Mouse (Mus musculus) CH12.LX (cell line): ENCODE data around the gene Rgs14. TPM values are rescaled to one million over a fixed set of nuclear protein-coding genes. Genes with fewer than 3 reads are reported as not detected.

ENCODE experiments used
- DNase-seq: peaks from one replicate; pipeline ENCODE4 v3.0.0-alpha.2; 2013; ENCODE audit errors: extremely low read depth
- H3K27ac ChIP-seq: 2 replicates; pipeline ENCODE4 v1.5.1; 2012; ENCODE audit warnings: low read depth, mild to moderate bottlenecking, control low read depth, moderate library complexity; ENCODE audit not compliant: insufficient read depth
- H3K27me3 ChIP-seq: replicated peaks from 2 replicates; pipeline ENCODE3; 2012; ENCODE audit warnings: inconsistent platforms
- H3K36me3 ChIP-seq, 2 experiments: replicated peaks in 1 of 2; 2 replicates each; pipeline versions ENCODE3 to v1.6.1; 2012; ENCODE audit warnings: inconsistent platforms in 1 of 2, low read length in 1 of 2, mild to moderate bottlenecking in 1 of 2, mixed read lengths in 1 of 2, moderate library complexity in 1 of 2; ENCODE audit not compliant: control insufficient read depth in 1 of 2, insufficient read depth in 1 of 2
- H3K4me1 ChIP-seq, 2 experiments: 2 replicates each; pipeline ENCODE4 v1.6.1; 2012; ENCODE audit warnings: inconsistent platforms in 1 of 2, moderate library complexity in 1 of 2; ENCODE audit not compliant: insufficient read depth in 2 of 2, control insufficient read depth in 1 of 2
- H3K4me2 ChIP-seq: 2 replicates; pipeline ENCODE4 v1.6.1; 2012; ENCODE audit warnings: low read depth, mild to moderate bottlenecking, control low read depth; ENCODE audit not compliant: poor library complexity, insufficient read depth, severe bottlenecking
- H3K4me3 ChIP-seq, 3 experiments: fragments of 150-350 bp in 1 of 3; sonication (generic) in 1 of 3; replicated peaks in 1 of 3; 2 replicates each; pipeline versions ENCODE3 to v1.5.1; 2011 to 2012; ENCODE audit warnings: low read depth in 2 of 3, low read length in 2 of 3, mild to moderate bottlenecking in 2 of 3, moderate library complexity in 2 of 3, control low read depth in 1 of 3, improper control_type of control experiment in 1 of 3, inconsistent platforms in 1 of 3, mixed read lengths in 1 of 3; ENCODE audit not compliant: poor library complexity in 1 of 3
- H3K79me2 ChIP-seq: replicated peaks from 2 replicates; pipeline ENCODE4 v1.6.1; 2012; ENCODE audit warnings: mild to moderate bottlenecking, moderate library complexity; ENCODE audit not compliant: control insufficient read depth, poor library complexity, insufficient read depth, severe bottlenecking; ENCODE audit errors: extremely low read depth
- H3K9ac ChIP-seq: 2 replicates; pipeline ENCODE4 v1.6.1; 2012; ENCODE audit warnings: low read depth, mild to moderate bottlenecking, control low read depth, moderate library complexity; ENCODE audit not compliant: insufficient read depth
- H3K9me3 ChIP-seq: replicated peaks from 2 replicates; pipeline ENCODE3; 2012; ENCODE audit warnings: low read length, inconsistent platforms, mixed read lengths
- CHD1 ChIP-seq: IDR thresholded peaks from 2 replicates; pipeline ENCODE4 v1.6.1; 2012; ENCODE audit warnings: low read depth, low read length, improper control_type of control experiment, inconsistent platforms
- CHD2 ChIP-seq: IDR thresholded peaks from 2 replicates; pipeline ENCODE4 v1.6.1; 2011; ENCODE audit warnings: low read length, improper control_type of control experiment
- E2F4 ChIP-seq: IDR thresholded peaks from 2 replicates; pipeline ENCODE4 v1.6.1; 2011; ENCODE audit warnings: low read depth, low read length, improper control_type of control experiment; ENCODE audit not compliant: insufficient replicate concordance
- ELF1 ChIP-seq: IDR thresholded peaks from 2 replicates; pipeline ENCODE4 v1.6.1; 2014; ENCODE audit warnings: low read depth, mild to moderate bottlenecking, inconsistent platforms, low read length, improper control_type of control experiment
- GABPA ChIP-seq: IDR thresholded peaks from 2 replicates; pipeline ENCODE4 v1.6.1; 2012; ENCODE audit warnings: low read depth, low read length, improper control_type of control experiment, inconsistent platforms; ENCODE audit not compliant: insufficient replicate concordance
- IRF4 ChIP-seq: IDR thresholded peaks from 2 replicates; pipeline ENCODE4 v1.6.1; 2014; ENCODE audit warnings: low read depth, mild to moderate bottlenecking, inconsistent platforms, low read length, improper control_type of control experiment
- JUND ChIP-seq: conservative IDR thresholded peaks from 2 replicates; pipeline ENCODE4 v1.6.1; 2011; ENCODE audit warnings: low read depth, low read length, improper control_type of control experiment
- KAT2A ChIP-seq: IDR thresholded peaks from 2 replicates; pipeline ENCODE4 v1.6.1; 2012; ENCODE audit warnings: low read length, improper control_type of control experiment, inconsistent platforms; ENCODE audit not compliant: insufficient replicate concordance
- MAFK ChIP-seq: IDR thresholded peaks from 2 replicates; pipeline ENCODE4 v1.6.1; 2011; ENCODE audit warnings: low read length, improper control_type of control experiment; ENCODE audit not compliant: insufficient replicate concordance
- MEF2A ChIP-seq: IDR thresholded peaks from 2 replicates; pipeline ENCODE4 v1.6.1; 2014; ENCODE audit warnings: low read depth, mild to moderate bottlenecking, inconsistent platforms, low read length, improper control_type of control experiment, borderline replicate concordance
- MYC ChIP-seq: IDR thresholded peaks from 2 replicates; pipeline ENCODE4 v1.6.1; 2011; ENCODE audit warnings: low read depth, mild to moderate bottlenecking, improper control_type of control experiment, low read length
- NRF1 ChIP-seq: IDR thresholded peaks from 2 replicates; pipeline ENCODE4 v1.6.1; 2014; ENCODE audit warnings: low read depth, mild to moderate bottlenecking, inconsistent platforms, low read length, improper control_type of control experiment, moderate library complexity
- POLR2A ChIP-seq: IDR thresholded peaks from 2 replicates; pipeline ENCODE4 v1.6.1; 2011; ENCODE audit warnings: low read depth, mild to moderate bottlenecking, improper control_type of control experiment, low read length
- POLR2AphosphoS2 ChIP-seq: IDR thresholded peaks from 2 replicates; pipeline ENCODE4 v1.6.1; 2011; ENCODE audit warnings: low read depth, low read length, improper control_type of control experiment
- RAD21 ChIP-seq: IDR thresholded peaks from 2 replicates; pipeline ENCODE4 v1.6.1; 2011; ENCODE audit warnings: low read depth, mild to moderate bottlenecking, low read length, improper control_type of control experiment, moderate library complexity
- RCOR1 ChIP-seq: conservative IDR thresholded peaks from 2 replicates; pipeline ENCODE4 v1.6.1; 2012; ENCODE audit warnings: low read depth, mild to moderate bottlenecking, inconsistent platforms, low read length, improper control_type of control experiment
- SMC3 ChIP-seq: IDR thresholded peaks from 2 replicates; pipeline ENCODE4 v1.6.1; 2011; ENCODE audit warnings: low read depth, low read length, improper control_type of control experiment
- UBTF ChIP-seq: IDR thresholded peaks from 2 replicates; pipeline ENCODE4 v1.6.1; 2012; ENCODE audit warnings: low read depth, mild to moderate bottlenecking, inconsistent platforms, low read length, improper control_type of control experiment, moderate library complexity
- USF1 ChIP-seq: IDR thresholded peaks from 2 replicates; pipeline ENCODE4 v1.6.1; 2014; ENCODE audit warnings: low read depth, mild to moderate bottlenecking, inconsistent platforms, low read length, improper control_type of control experiment
- ZC3H11A ChIP-seq: IDR thresholded peaks from 2 replicates; pipeline ENCODE4 v1.6.1; 2012; ENCODE audit warnings: low read depth, mild to moderate bottlenecking, inconsistent platforms, low read length, improper control_type of control experiment
- ZKSCAN1 ChIP-seq: IDR thresholded peaks from 2 replicates; pipeline ENCODE4 v1.6.1; 2012; ENCODE audit warnings: low read depth, inconsistent platforms, low read length, improper control_type of control experiment, borderline replicate concordance
- ZNF384 ChIP-seq: IDR thresholded peaks from 2 replicates; pipeline ENCODE4 v1.6.1; 2012; ENCODE audit warnings: low read depth, low read length, improper control_type of control experiment, inconsistent platforms
- dilution Hi-C: fragments of 300-500 bp; cut with MboI; formaldehyde crosslinking; loops from 2 replicates; pipeline ENCODE4 v1.14.3; 2020; ENCODE audit warnings: low sequenced_read_pairs; ENCODE audit not compliant: extremely low pct_unique_long_range_greater_than_20kb, extremely low pct_ligation_motif_present
- in situ Hi-C: fragments of 300-500 bp; cut with MboI; formaldehyde crosslinking; loops from 3 replicates; pipeline ENCODE4 v1.14.3; 2019; ENCODE audit warnings: low sequenced_read_pairs, low pct_ligation_motif_present, low pct_unique_long_range_greater_than_20kb, mixed read lengths
- polyA plus RNA-seq: library from polyadenylated mRNA; unstranded; fragments of >175 nt; gene quantifications from 2 replicates; pipeline ENCODE4 v1.2.1, GENCODE M21; 2012; ENCODE audit warnings: low read depth; ENCODE audit not compliant: insufficient read length
- total RNA-seq, 2 experiments: library from RNA; depleted of rRNA; stranded (reverse); fragments of 300-350 nt in 1 of 2; fragments of >200 nt in 1 of 2; gene quantifications; 2 replicates each; pipeline ENCODE4 v1.2.3; 2012 to 2014

The Rgs14 gene
- total and polyA plus RNA-seq, 3 experiments, result 6.3 to 8.0 (median 7.6) TPM

DNA sequence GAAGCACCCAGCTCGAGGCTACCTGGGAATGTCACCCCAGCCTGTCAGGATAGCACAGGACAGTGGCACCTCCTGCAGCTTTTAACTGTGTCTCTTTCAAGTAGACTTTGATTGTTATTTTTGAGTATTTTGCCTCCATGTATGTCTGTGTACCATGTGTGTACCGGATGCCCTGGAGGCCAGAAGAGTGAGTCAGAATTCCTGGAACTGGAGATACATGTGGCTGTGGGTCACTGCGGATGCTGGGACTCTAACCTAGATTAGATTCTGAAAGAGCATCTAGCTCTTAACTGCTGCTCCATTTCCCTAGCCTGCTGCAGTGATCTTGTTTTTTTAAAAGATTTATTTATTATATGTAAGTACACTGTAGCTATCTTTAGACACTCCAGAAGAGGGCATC is 37.2 kb upstream of the Rgs14 start:
- no peaks in the 10 kb centered on the region for H3K79me2 ChIP-seq
- H3K4me2 ChIP-seq, result no peak overlapping the region
- no peak overlapping the region for H3K27ac ChIP-seq
- no peak overlapping the region for H3K9ac ChIP-seq
- H3K9me3 ChIP-seq, result no peaks in the 10 kb centered on the region
- no peaks in the 10 kb centered on the region for H3K36me3 ChIP-seq
- peaks cover 23 to 29% of the 10 kb centered on the region in 2 experiments for H3K4me1 ChIP-seq
- no peaks in the 10 kb centered on the region for H3K27me3 ChIP-seq
- no peak overlapping the region for H3K4me3 ChIP-seq
- dilution Hi-C loops, result no loop called here
- DNase-seq, result no peak
- TF ChIP-seq GABPA (no peak), ZNF384 (no peak)
- in situ Hi-C loops, result no loop called here

DNA sequence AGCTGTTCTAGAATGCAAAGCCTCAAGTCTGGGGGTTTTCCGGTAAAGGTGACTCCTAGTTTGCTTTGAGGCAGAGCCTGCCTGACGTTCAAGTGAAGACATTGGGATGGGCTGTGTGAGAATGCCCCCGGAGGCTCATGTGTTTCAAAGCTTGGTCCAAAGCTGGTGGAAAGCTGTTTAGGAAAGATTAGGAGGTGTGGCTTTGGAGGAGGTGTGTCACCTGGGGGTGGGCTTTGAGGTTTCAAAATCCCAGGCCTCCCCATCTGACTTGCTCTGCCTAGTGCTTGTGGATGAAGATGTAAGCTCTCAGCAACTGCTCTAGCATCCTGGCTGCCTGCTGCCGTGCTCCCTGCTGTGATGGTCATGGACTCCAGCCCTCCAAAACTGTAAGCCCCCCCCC is 33.8 kb upstream of the Rgs14 start:
- dilution Hi-C loops, result no loop called here
- no peaks in the 10 kb centered on the region for H3K27me3 ChIP-seq
- no peak overlapping the region for H3K27ac ChIP-seq
- no peaks in the 10 kb centered on the region for H3K9me3 ChIP-seq
- H3K4me2 ChIP-seq, result no peak overlapping the region
- no peaks in the 10 kb centered on the region for H3K36me3 ChIP-seq
- no peak overlapping the region for H3K4me3 ChIP-seq
- no peak for DNase-seq
- H3K4me1 ChIP-seq, result peaks cover 17 to 18% of the 10 kb centered on the region in 2 experiments
- TF ChIP-seq MAFK (no peak), USF1 (no peak), JUND (no peak), ZNF384 (no peak), E2F4 (no peak), CHD2 (no peak), SMC3 (no peak), ELF1 (no peak), ZC3H11A (no peak), RAD21 (no peak), POLR2A (no peak), IRF4 (no peak), NRF1 (no peak), MYC (no peak)
- no peak overlapping the region for H3K9ac ChIP-seq
- in situ Hi-C loops, result no loop called here
- H3K79me2 ChIP-seq, result no peaks in the 10 kb centered on the region

DNA sequence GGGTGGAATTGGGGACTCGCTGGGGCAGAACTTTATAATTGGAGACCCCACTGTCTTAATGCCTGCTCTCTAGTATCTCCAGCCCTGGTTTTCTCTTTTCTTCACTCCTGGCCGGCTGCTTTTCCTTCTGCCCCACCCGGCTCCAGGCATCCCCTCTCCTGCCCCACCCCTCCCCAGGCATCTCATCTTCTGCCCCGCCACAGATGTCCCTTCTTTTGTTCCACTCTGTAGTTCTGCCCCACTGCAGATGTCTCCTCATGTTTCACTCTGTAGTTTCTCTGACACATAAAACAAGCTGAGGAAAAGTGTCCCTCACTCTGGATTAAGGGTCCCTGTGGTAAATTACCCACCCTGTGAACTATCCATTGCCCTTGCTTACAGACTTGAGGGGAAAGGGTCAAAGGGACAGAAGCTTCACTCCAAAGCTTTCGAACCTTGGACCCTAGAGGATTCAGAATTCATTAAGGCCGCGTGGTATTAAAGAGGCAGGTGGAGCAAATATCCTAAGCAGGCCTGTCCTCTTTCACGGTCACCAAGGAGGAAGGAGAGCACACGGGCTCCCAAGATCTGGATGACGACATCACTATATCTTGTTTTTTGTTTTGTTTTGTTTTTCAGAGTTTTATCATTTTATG is 32.1 kb upstream of the Rgs14 start:
- in situ Hi-C loops, result no loop called here
- Histone ChIP-seq H3K36me3 (peaks cover 0 to 1% of the 10 kb centered on the region in 2 experiments), H3K27me3 (no peaks in the 10 kb centered on the region), H3K9ac (no peak overlapping the region), H3K79me2 (no peaks in the 10 kb centered on the region), H3K9me3 (no peaks in the 10 kb centered on the region), H3K4me1 (peaks cover 7 to 13% of the 10 kb centered on the region in 2 experiments), H3K4me3 (no peak overlapping the region), H3K4me2 (no peak overlapping the region), H3K27ac (no peak overlapping the region)
- no peak for DNase-seq
- dilution Hi-C loops, result no loop called here
- no peak for TF ChIP-seq POLR2A
- no peak for TF ChIP-seq UBTF
- TF ChIP-seq MEF2A, result no peak
- TF ChIP-seq MAFK, result no peak
- no peak for TF ChIP-seq RCOR1
- no peak for TF ChIP-seq KAT2A
- no peak for TF ChIP-seq CHD1
- no peak for TF ChIP-seq NRF1
- TF ChIP-seq ZKSCAN1, result no peak
- TF ChIP-seq GABPA, result no peak
- TF ChIP-seq SMC3, result no peak
- TF ChIP-seq JUND, result no peak
- TF ChIP-seq ZNF384, result no peak
- no peak for TF ChIP-seq POLR2AphosphoS2
- TF ChIP-seq ZC3H11A, result no peak
- no peak for TF ChIP-seq IRF4
- TF ChIP-seq, all 38 proteins: peak for 0
